Mouse (Mus musculus) adrenal gland, postnatal 36 days (tissue): Measurements from ENCODE around the gene Tldc1. TPM values are rescaled to one million over a fixed set of nuclear protein-coding genes. Genes with fewer than 3 reads are reported as not detected.

Experiments used
- DNase-seq, 2 experiments: peaks; one replicate each; pipeline ENCODE4 v3.0.0; 2021; ENCODE audit warnings: mixed read lengths in 1 of 2
- long read RNA-seq, 2 experiments: library from polyadenylated mRNA; stranded (forward); transcript quantifications; one replicate each; pipeline ENCODE4 v2.0.0; 2021; ENCODE audit warnings: borderline sequencing depth in 2 of 2
- total RNA-seq, 2 experiments: library from RNA; stranded (reverse); gene quantifications; 2 replicates each; pipeline ENCODE4 v1.2.3; 2021

Tldc1 gene
- total RNA-seq: 10 to 100 TPM; 11.0 to 17.4 TPM
- long read RNA-seq, experiment 1, transcript Tldc1-201 (8 exons, 3,085 nt): major isoform, 9 of 19 reads
- long read RNA-seq, experiment 1, partial matches to known transcripts: 9 of 19 reads
- long read RNA-seq, experiment 1, other reads (novel, unspliced or antisense): 1 of 19 reads
- long read RNA-seq, experiment 2, transcript Tldc1-201 (8 exons, 3,085 nt): major isoform, 5 of 7 reads
- long read RNA-seq, experiment 2, partial matches to known transcripts: 1 of 7 reads
- long read RNA-seq, experiment 2, other reads (novel, unspliced or antisense): 1 of 7 reads

DNA sequence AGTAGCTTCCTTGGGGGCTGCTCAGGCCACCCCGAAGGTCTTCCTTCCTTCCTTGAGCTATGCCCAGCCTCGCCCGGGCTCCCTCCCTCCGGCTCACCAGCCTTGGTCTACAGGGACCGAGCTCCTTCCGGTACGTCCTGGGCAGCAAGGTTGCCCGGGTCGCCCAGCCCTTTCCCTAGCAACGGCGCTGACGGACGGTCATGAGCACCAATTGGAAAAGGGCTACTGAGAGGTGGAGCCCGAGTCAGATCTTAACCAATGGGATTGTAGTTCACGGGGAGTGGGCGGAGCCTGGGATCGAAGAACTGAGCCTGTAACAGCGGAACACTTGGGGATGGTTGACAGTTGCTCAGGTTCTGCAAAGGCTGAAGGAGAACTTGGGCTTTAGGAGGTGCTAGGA, at the start of gene Tldc1:
Gene Tldc1 (minus strand): TSS at position 154 of the 400 bp plus-strand sequence.
- DNase-seq: peak; percentile 99 to 100

DNA sequence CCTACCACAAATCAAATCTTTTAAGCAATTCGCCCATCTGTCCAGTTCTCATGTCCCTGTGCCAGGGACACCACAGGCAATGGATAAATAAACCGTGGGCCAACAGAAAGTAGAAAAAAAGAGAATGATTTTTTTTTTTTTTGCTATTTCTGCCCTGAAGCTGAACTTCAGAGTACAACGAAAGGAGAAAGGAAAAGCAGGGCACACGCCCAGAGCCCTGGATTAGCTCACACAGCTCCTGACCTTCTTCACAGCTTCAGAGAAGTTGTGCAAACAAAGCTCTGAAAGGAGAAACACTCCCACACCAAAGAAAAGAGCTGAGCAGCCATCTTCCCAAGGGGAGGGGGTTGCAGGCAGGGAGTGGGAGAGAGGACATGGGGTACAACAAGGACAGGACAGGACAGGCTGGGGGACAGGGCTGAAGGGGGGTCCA, 49.5 kb upstream of the Tldc1 start:
- no peak for DNase-seq

DNA sequence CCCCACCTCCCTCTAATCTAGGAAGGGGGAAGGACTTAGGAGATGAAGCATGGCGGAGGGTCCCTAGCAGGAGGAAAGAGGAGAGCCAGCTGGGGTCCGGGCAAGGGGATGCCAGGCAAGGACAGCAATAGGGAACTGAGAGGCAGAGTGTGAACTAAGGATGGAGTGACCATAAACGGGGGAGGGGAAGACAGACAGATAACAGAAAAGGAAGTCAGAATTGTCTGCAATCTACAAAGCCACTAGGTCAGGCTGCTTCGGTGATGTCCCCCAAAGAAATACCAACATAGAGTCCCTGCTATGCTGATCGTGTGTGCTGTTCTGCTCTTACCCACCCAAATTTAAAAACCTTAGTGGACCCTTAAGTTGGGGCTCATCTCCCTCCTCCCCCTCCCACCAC, 48.8 kb upstream of the Tldc1 start:
- DNase-seq: no peak

DNA sequence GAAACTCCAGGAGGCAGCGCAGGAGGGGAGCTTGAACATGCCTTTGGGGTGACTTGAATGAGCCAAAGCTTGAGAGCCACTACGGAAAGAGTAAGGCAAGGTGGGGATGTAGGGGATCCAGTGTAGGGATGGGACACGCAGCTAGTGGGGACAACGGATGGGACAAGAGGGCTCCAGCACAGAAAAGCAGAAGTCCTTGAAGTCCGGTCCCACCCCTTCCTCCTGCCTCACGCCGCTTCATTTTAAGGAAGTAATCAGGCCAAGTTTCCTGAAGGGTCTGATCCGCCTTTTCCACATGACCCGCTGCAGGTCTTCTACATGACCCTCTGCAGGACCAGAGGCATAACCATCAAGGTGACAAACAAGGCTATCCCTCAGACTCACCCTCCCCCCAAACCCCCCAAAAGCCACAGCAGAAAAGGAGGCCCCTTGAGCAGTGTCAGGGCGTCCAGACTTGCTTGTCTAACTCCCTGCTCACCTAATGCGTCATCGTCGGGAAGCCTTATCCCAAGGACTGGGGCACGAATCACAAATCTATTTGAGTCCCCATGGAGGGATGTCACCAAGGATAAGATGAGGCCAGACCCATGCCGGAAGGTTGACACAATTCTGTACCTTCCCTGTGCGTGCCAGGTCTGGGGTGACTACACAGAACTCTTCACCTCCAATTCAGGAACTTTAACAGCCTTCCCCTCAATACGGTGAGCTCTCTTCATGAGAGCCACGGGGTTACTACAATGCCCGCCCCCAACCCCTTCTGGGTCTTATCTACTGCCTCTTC, 47.9 kb upstream of the Tldc1 start:
- no peak for DNase-seq

DNA sequence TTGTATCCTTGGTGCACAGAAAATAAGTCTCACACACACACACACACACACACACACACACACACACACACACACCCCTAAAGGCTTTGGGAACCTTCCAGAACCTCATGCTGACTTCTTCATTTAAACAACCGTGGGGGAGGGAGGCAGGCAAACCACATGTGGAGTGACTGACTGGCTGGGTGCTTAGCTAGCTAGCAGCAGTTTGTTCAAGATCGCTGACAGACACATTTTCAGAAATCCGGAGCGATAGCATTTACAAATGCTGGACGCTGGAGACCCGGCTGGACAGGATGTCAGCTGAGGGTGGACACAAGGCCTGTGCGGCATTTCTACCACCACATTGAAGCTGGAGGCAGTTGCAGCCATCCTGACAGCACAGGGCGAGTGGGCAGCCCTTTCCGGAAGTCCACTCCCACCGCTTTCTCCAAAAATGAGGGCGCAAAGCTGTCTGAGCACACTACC, 46.6 kb upstream of the Tldc1 start:
- no peak for DNase-seq

DNA sequence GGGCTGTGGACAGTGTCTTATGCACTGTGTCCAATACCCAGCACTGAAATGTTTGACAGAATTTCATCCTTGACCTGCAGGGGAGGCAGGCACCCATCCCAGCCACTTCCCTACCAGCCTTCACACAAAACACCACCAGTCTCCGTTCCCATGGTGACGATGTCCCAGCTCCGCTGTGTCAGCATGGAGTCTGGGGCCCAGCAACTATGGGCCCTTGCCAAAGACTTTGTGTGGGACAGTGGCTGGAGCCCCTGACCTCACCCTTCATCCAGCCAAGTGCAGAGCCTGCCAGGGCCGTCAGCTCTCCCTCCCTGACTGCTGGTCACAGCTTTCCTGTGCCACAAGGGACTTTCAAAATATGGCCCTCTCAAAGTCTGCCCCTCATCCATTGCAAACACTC, 45.9 kb upstream of the Tldc1 start:
- peak; percentile 31 to 39 for DNase-seq

DNA sequence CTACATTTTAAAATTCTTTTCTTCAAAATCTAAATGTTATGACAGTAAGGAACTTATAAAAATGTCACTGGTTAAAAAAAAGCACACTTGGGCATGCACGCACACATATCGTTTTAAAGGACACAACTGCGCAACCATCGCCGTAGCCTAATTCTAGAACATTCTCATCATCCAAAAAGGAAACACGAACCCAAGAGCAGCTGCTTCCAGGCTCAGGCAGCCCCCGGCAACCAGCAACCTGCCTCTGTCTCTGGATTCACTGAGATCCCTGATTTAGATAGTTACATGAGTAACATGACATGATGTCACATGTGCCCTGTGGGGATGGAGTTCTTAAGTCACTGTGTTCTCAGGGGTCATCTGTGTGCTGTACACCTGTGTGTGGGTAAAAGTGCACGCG, 45.1 kb upstream of the Tldc1 start:
- DNase-seq: no peak

DNA sequence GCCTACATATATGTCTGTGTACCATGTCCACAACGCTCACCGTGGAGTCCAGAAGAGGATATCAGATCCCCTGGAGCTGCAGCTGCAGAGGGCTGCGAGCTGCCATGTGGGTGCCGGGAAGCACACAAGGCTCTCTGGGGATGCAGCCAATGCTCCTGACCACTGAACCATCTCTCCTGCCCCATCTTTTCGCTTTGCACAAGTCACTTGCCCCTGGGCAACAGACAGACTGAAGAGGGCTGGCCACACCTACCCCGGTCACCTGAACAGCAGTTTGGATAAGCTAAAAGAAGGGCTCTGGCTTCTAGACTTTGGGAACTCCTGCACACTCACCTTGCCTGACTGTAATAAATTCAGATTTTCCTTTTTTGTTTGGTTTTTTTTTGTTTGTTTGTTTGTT, 43.5 kb upstream of the Tldc1 start:
- DNase-seq: no peak

DNA sequence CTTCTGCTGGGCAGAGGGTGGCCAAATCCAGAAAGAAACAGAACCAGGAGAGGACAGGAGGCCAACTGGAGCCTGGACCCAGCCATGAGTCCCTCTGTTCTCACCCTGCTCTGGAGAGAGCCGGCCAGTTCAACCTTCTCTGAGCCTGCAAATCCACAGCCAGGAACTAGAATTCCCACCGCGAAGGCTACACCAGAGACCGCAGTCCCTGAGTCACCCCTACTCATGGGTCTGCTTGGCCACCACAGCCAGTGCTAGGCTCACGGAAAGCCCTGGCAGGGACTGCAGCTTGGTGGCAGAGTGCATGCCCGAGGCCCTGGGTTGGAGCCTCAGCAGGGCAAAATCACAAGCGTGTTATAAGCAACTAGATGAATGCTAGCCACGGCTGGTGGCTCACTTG, 41.8 kb upstream of the Tldc1 start:
- no peak for DNase-seq

DNA sequence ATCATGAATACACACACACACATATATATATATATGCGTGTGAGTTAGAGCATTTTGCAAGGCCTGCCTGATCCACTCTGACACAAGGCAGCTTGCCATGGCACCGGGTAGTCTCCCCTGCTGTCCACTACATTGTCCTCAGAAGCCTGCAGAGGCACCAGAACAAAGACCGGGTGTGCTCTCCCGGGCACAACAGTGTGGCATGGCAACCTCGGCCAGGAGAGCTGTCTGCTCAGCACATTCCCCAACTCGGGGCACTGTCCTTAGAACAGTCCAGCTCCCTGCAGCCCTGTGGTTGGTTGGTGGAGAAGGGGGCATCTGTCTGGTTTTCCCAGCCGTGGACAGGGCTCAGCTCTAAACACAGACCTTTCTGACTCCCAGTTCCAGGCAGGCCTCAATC, 41.1 kb upstream of the Tldc1 start:
- DNase-seq: no peak

DNA sequence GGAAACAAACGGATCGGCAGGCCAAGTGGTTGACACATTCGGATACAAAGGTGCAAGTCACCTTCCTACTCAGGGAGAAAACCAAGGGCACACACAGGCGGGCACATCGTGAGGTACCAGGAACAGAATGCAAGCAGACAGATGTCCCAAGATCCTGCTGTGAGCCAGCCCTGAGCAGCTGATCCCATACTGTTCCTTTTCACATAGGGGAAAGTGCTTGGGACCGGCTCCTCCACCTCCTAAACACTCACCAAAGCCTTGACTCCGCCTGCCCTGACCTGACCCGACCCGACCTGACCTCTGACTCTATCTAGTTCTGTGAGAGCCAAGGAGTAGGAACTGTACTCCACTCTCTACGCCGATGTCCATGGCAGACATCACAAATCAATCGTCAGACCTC, 39.2 kb upstream of the Tldc1 start:
- DNase-seq: no peak

DNA sequence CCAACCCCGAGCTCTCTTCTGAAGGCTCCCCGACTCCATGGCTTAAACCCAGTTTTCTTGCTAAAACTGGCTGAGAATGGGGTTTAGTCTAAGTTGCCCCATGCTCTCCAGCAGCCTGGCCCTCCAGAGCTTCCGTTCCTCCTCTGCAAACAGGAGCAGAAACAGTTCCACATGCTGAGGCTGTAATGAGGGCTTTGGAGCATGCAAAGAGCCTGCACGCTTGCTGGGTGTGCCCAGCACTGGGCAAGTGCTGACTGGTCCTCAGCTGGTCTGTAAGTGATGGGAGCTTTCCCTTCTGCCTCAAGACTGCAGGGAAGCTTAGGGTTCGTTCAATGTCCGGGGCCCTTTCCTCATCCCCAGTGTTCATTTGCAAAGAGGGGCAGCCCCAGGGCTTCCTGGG, 38.0 kb upstream of the Tldc1 start:
- no peak for DNase-seq

DNA sequence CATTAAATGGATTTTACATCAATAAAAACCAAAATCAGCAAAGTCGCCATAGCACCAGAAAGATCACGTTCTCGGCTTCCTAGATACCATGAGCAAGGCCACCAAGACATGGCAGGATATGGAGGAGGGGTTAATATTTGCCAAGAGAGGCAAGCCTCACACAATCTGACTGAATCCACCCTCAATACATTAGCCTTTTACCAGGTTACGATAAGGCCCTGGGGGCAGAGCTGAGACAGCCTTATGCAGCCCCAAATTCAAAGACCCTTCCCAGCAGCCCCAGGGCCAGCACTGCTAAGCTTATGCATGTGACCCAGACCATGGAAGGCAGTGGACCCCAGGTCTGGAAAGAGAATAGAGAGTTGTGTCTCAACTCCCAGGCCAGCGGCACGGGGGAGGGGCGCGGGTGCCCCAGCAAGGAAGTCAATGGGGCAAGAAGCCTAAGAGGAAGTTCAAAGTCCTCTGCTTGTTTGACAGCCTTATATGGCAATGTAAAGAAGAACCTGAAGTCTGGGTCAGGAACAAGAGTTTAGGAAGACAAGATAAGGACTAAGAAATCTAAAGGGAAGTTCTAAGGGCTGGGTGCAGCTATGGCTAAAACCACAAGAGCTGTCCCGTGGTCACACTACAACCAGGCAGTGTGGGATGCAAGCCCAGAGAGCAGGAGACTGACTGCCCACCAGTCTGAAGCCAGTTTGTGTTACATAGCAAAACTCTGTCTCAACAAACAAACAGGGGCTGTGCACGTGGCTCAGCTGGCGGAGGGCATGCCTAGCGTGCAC, 34.6 kb upstream of the Tldc1 start:
- DNase-seq: peak in 1 of 2 experiments; percentile 59

DNA sequence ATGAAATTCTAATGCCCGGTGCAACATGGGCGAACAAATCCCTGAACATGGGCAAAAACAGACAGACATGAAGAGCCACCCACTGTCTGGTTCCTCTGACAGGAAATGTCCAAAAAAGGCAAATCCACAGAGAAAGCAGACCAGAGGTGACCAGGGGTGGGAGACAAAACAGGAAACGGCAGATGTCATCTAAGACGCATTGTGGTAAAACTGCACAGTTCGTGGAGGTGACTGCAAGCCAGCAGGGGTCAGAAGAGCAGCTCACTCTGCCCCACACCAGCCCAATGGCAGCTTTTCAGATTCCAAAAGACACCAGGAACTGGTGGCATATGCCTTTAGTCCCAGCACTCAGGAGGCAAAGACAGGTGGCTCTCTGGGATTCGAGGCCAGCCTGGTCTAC, 33.7 kb upstream of the Tldc1 start:
- DNase-seq: no peak

DNA sequence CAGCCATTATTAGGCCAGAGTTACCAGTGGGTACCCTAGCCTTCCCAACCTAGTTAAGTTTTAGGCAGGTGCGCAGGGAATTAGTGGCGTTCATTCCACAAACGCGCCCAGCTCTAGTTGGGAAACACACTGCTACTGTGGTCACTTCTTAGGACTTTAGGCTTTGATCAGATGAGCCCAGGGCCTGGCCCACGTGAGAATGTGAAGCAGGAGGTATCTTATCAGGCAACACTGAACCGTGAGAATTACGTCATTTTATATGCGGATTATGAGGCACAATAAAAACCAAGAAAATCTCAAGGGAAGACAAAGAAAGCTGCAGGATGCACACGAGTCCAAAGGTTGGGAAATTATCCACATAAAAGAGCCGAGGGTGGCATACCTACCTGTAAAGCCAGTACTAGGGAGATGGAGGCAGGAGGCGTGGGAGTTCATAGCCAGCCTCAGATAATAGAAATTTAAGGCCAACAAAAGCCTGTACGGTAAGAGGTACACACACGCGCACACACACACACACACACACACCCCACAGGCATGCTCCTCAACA, 32.8 kb upstream of the Tldc1 start:
- DNase-seq: no peak

DNA sequence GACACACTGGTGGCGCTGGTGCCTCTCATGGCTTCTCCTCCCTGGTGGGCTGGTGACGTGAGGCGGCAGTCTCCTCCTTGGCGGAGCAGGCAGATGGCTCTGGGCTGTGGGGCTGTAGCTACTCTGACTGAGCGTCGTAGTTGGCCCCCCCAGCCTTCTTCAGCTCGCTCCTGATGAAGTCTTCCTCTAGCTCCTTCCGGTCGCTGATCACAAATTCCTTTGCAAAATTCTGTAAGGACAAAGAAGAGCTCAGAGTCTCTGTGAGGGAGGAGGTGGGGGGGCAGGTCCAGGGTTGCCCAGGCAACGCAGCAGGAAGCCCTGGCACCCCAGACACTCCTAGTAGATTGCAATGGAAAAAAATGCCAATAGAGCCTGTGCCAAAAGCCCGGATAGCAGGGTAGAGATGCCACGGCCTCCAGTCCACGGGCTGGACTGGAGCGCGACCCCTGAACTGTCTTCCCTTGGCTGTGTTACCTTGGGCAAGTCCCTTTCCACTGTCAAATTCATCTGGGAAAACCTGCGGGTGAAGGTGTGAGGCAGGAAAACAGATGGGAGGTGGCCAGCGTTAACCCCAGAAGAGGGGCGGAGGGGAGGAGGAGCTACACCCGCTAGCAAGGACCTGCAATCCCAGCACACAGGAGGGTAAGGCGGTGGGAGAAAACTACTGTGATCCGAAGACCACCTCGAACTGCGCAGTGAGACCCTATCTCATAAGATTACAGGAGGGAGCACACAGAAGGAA, 32.1 kb upstream of the Tldc1 start:
- no peak for DNase-seq

DNA sequence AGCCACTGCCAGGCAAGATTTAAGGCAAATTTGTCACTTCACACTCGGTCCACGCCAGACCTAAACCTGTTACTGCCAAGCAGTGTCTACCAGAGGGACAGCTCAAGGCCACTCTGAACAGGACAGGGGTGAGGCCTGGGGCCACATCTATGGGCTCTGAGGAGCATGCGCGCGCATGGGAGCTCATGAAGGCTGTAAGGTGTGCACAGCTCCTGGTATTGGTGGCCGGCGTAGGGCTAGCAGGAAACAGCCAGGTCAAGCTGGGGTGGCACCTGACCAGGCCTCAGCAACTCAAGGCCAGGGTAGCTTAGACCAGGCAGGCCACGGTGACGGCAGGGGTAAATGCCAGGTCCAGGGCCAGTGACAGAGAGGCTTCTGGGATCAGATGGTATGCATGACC, 31.4 kb upstream of the Tldc1 start:
- DNase-seq: no peak

DNA sequence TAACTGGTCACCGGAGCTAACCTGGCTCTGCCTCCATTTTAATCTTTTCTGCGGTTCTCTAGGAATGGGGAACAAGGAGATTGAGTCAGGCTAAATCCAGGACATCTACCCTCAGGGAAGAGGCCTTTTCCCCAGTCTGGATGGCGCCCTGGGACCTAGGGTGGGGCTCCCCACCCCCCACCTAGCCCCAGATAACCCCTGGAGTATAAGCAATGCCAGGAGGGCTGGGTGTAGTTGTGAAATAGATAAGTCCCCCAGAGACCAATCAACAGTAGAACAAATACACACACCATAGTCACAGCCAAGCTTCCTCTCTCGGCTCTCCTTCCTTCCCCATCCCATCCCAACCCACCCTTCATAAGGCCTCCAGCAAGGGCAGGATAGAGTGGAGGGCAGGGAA, 29.5 kb upstream of the Tldc1 start:
- DNase-seq: no peak

DNA sequence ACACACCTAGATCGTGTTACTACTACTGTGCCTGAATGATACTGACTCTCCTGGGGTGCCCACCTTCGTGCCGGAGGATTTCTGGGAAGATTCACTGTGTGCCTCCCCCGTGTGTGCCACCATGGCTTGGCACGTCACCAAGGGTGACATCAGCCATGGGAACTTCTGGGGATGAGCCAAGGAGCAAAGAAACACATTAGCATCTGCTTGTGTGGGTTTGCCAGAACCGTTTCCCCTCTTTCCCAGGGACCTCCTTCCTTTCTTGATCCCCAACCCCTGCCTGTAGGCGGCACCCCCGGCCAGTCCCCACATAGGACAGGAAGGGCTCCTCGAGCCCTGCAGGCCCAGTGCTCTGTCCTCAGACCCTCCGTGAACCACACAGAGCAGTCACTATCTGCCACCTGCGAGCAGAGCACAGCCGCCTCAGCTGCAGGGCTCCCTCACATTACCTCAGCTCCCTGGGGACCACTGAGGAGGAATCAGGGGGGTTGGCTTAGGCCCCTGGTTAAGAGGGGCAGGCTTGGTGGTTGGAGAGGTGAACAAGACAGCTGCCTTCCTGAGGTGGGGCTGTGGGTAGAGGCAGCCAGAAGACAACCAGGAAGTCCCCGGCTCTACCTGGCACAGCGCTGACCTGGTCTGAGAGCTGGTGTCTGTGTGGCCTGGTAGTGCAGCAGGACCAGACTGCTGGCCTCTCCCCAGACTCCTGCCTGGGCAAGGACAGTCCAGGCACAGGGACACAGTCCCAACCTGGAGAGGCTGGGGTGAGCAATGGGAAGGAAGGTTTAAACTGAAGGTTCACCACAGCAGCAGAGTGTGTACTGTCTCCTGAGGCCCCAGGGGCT, 28.4 kb upstream of the Tldc1 start:
- DNase-seq: peak; percentile 76 to 83

DNA sequence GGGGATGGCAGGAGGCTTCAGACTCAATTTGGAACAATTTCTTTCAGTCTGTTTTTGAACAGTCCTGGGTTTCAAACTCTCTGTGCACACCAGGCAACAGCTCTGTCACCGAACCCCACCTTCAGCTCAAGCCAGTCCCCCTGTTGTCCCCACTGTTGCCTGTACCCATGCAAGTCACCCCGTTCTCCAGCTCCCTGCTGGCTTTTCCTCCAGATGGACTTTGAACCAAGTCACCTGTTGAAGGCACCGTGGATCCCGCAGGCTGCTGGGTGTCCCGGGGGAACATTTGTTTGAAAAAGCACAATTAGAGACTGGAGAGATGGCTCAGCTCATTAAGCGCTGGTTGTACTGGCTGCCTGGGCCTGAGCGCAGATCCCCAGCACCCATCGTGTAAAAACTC, 27.1 kb upstream of the Tldc1 start:
- no peak for DNase-seq

DNA sequence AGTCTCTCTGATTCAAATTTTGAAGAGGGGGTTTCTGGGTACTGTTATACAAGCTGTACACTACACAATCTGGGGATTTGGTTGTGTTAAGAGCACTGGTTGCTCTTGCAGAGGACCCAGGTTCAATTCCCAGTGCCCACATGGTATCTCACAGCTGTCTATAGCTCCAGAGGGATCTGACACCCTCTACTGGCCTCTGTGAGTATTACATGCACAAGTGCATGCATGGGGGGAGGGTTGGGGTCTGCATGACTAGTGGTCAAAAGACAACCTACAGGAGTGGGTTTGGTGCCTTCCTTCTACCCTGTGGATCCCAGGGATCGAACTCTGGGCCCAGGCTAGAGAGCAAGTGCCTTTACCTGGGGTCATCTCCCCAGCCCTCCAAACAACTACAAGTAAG, 24.4 kb upstream of the Tldc1 start:
- no peak for DNase-seq
